Mouse (Mus musculus) cerebellum, adult 2 months (tissue): ENCODE measurements around the gene Lce3d. TPM values are rescaled to one million over a fixed set of nuclear protein-coding genes. Genes with fewer than 3 reads are reported as not detected.

Experiments used
- DNase-seq, 2 experiments: peaks; one replicate each; pipeline ENCODE4 v3.0.0; 2021
- H3K27ac ChIP-seq: fragments of 200-500 bp; 2 replicates; pipeline ENCODE4 v1.5.1; 2012; ENCODE audit warnings: low read length, control low read depth, inconsistent platforms; ENCODE audit not compliant: insufficient read depth
- H3K27me3 ChIP-seq: fragments of 200-500 bp; 2 replicates; pipeline ENCODE4 v1.6.1; 2012; ENCODE audit warnings: inconsistent platforms, mild to moderate bottlenecking, low read length, moderate library complexity; ENCODE audit not compliant: control insufficient read depth, insufficient read depth
- H3K4me1 ChIP-seq: fragments of 200-500 bp; 2 replicates; pipeline ENCODE4 v1.6.1; 2011; ENCODE audit warnings: low read length; ENCODE audit not compliant: control insufficient read depth, insufficient read depth
- H3K4me3 ChIP-seq: fragments of 200-500 bp; replicated peaks from 2 replicates; pipeline ENCODE3; 2011; ENCODE audit warnings: mild to moderate bottlenecking, low read depth, low read length, control low read depth; ENCODE audit not compliant: insufficient read depth
- CTCF ChIP-seq: fragments of 200-500 bp; IDR thresholded peaks from 2 replicates; pipeline ENCODE4 v1.5.1; 2011; ENCODE audit warnings: low read depth, mild to moderate bottlenecking, control low read depth, low read length, moderate library complexity, borderline replicate concordance; ENCODE audit not compliant: insufficient read depth
- POLR2A ChIP-seq: fragments of 200-500 bp; IDR thresholded peaks from 2 replicates; pipeline ENCODE4 v1.6.1; 2011; ENCODE audit warnings: low read length, control low read depth, borderline replicate concordance; ENCODE audit not compliant: insufficient read depth
- WGBS: fragments of 180-500 bp; shearing (Covaris S2); methylation state at CpG from one replicate; pipeline ENCODE4 v1.1.7; 2018; 5-methylcytosine and 5-hydroxymethylcytosine counted together
- polyA plus RNA-seq: library from polyadenylated mRNA; depleted of rRNA; stranded (reverse); fragments of >200 nt; gene quantifications from 2 replicates; pipeline ENCODE4 v1.2.3, GENCODE M21; 2012; rRNA removed

Gene Lce3d
- polyA plus RNA-seq, 1 experiment, result not detected

DNA sequence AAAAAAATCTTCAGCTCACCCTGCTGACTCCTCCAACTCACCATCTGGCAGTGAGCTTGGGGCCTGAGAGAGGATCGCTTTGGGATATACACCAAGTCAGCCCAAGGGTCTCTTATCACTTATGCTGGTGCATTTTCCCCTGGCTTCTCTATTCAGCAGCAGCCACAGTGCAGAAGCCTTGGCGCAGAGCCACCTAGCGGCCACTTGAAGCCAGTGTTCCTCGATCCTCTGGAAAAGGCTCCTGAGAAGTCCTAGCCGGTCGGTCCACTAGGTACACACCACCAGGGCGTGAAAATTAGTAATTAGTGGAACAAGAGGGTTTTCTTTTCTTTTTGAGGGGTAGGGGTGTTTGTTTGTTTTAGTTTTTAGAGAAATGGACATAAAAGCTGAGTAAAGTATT, 41.5 kb downstream of the Lce3d start:
- under 1% methylated on average over 7 of the region's 7 CpGs for WGBS
- Histone ChIP-seq H3K27me3 (no peaks in the 10 kb centered on the region), H3K4me3 (no peak overlapping the region), H3K27ac (no peak overlapping the region), H3K4me1 (no peaks in the 10 kb centered on the region)
- TF ChIP-seq CTCF (peak; percentile 62), POLR2A (no peak)
- peak; percentile 39 to 46 for DNase-seq

DNA sequence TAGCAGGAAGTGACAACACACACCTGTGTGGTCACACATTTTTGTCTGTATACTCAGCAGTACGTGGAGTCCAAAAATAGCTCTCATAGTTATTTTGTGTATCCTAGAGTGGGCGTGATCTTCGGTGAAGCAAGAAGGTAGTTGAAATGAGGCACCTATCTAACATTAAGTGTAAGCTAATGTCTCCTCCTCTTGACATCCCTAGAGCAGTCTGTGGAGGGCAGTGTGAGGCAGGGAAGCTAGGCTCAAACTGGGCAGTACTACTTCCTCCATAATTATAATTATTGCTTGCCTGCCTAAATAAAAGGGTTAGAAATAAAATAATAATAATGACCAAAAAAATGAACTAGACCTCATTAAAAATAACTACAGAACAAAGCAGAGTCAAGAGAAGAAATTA, 43.4 kb downstream of the Lce3d start:
- Histone ChIP-seq H3K4me3 (no peak overlapping the region), H3K27ac (no peak overlapping the region), H3K4me1 (no peaks in the 10 kb centered on the region), H3K27me3 (no peaks in the 10 kb centered on the region)
- WGBS, result 81% methylated on average over 3 of the region's 3 CpGs
- TF ChIP-seq POLR2A (no peak), CTCF (no peak)
- DNase-seq, result no peak

DNA sequence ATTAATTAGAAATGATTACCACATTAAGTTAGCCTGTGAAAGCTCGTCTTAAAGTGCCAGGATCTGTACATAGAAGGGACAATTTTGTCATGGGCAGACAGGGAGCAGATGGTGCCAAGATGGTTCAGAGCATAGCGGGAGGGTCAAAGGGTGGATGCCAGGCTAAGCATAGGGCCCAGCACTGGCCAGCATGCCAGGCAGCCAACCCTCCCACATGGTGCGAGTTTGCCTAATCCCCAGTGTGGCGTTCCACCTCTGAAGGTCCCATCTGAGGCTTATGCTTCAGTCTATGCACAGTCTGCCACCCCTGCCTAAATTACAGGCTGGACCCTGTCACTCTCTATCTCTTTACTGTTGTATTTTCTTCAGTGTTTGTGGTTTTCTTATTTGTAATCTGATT, 45.7 kb downstream of the Lce3d start:
- H3K4me3 ChIP-seq, result no peak overlapping the region
- no peak overlapping the region for H3K27ac ChIP-seq
- no peak for DNase-seq
- H3K4me1 ChIP-seq, result no peaks in the 10 kb centered on the region
- H3K27me3 ChIP-seq, result no peaks in the 10 kb centered on the region
- no peak for TF ChIP-seq CTCF
- no peak for TF ChIP-seq POLR2A
- WGBS, result 9% methylated on average over 4 of the region's 4 CpGs

Other genes starting within 250 kb of the Lce3d start
- not detected in 2 replicates for gene Lce1e, start 248.3 kb upstream of the Lce3d start, polyA plus RNA-seq
- not detected in 2 replicates for gene Lce1f, start 237.0 kb upstream of the Lce3d start, polyA plus RNA-seq
- gene Gm38119, start 218.3 kb upstream of the Lce3d start, polyA plus RNA-seq, result not detected in 2 replicates
- gene Lce1g, start 205.1 kb upstream of the Lce3d start, polyA plus RNA-seq, result not detected in 2 replicates
- gene Lce1h, start 192.3 kb upstream of the Lce3d start, polyA plus RNA-seq, result not detected in 2 replicates
- not detected in 2 replicates for gene Lce1i, start 178.5 kb upstream of the Lce3d start, polyA plus RNA-seq
- gene Lce1j, start 166.9 kb upstream of the Lce3d start, polyA plus RNA-seq, result not detected in 2 replicates
- not detected in 2 replicates for gene Lce1k, start 149.5 kb upstream of the Lce3d start, polyA plus RNA-seq
- not detected in 2 replicates for gene Kprp, start 130.1 kb upstream of the Lce3d start, polyA plus RNA-seq
- not detected in 2 replicates for gene Lce1l, start 106.1 kb upstream of the Lce3d start, polyA plus RNA-seq
- not detected in 2 replicates for gene 2310050C09Rik, start 87.2 kb upstream of the Lce3d start, polyA plus RNA-seq
- not detected in 2 replicates for gene Lce3a, start 31.2 kb upstream of the Lce3d start, polyA plus RNA-seq
- not detected in 2 replicates for gene Lce3b, start 24.4 kb upstream of the Lce3d start, polyA plus RNA-seq
- gene Lce3c, start 12.9 kb upstream of the Lce3d start, polyA plus RNA-seq, result not detected in 2 replicates
- gene Lce3e, start 9.7 kb downstream of the Lce3d start, polyA plus RNA-seq, result not detected in 2 replicates
- gene Lce3f, start 34.8 kb downstream of the Lce3d start, polyA plus RNA-seq, result not detected in 2 replicates
- not detected in 2 replicates for gene Crct1, start 58.3 kb downstream of the Lce3d start, polyA plus RNA-seq
- gene Lce1m, start 61.7 kb downstream of the Lce3d start, polyA plus RNA-seq, result not detected in 2 replicates
- gene Gm4858, start 111.4 kb downstream of the Lce3d start, polyA plus RNA-seq, result not detected in 2 replicates
- not detected in 2 replicates for gene Crnn, start 187.4 kb downstream of the Lce3d start, polyA plus RNA-seq
- not detected in 2 replicates for gene Flg2, start 239.9 kb downstream of the Lce3d start, polyA plus RNA-seq